Mouse (Mus musculus): ENCODE results near the gene Isx.

Gene Isx

DNA sequence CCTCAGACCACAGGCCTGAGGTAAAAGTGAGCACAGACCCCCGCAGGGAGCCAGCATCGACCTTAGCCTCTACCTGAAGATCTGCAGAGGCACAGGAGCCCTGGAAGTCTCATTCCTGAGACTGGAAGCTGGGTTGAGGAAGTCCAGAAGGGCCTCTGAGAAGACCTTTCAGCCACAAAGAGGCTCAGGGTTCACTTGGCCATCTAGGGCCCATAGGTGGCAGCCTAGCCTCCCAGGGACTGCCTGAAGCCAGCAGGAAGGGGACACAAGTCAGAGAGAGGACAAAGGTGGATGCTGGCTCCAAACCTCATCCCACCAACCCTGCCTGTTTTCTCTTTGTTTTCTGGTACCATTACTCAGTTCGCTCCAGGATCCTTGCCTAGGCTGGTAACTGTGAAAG lies at the start of gene Isx:
Gene Isx, plus strand, starts transcription at position 234 of the 400 bp plus-strand sequence.
- DNase-seq, result no peak

DNA sequence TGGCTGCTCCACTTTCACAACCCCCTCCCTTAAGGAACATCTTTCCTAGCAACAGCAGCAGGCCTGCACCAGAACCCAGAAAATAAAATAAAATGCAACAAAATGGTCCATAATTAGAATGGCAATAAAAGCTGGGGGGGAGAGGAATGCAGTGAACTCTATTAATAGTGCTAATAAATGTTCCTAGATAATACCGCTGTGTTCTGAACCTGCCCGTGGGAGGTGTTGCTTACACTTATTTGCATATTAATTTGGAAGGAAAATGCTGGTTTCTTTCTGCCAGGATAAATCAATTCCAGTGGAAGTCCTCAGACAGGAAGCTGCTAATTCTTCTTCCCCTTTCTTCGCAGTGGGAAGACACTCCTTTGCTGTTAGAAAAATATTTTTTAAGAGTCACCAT lies 45.3 kb upstream of the Isx start:
- DNase-seq, result no peak

GRCm38 (mm10) chr8:74831322-74831721 lies 41.7 kb upstream of the Isx start:
- no peak for DNase-seq

DNA sequence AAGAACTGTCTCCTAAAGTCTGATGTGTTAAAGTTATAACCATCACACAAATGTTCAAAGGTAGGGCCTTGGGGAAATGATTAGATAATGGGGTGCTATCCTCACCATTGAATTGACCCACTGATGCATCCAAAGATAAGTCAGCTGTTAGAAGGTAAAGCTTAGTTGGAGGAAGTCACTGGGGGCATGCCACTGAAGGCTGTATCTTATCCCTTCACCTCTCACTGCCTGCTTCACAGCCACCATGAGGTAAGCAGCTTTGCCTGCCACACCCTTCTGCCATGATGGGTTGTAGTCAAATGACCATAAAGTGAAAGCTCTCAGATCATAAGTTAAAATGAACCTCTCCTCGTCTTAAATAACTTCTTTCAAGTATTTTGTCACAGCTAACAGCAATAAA lies 38.7 kb upstream of the Isx start:
- no peak for DNase-seq

GRCm38 (mm10) chr8:74847376-74848048 lies 25.5 kb upstream of the Isx start:
- no peak for DNase-seq

GRCm38 (mm10) chr8:74848707-74849106 lies 24.3 kb upstream of the Isx start:
- no peak for DNase-seq

GRCm38 (mm10) chr8:74850971-74851370 lies 22.0 kb upstream of the Isx start:
- DNase-seq, result no peak

- DNase-seq, result no peak
These were observed 21.1 kb upstream of the Isx start for GRCm38 (mm10) chr8:74851837-74852236.

GRCm38 (mm10) chr8:74853488-74853887 lies 19.5 kb upstream of the Isx start:
- DNase-seq, result no peak

DNA sequence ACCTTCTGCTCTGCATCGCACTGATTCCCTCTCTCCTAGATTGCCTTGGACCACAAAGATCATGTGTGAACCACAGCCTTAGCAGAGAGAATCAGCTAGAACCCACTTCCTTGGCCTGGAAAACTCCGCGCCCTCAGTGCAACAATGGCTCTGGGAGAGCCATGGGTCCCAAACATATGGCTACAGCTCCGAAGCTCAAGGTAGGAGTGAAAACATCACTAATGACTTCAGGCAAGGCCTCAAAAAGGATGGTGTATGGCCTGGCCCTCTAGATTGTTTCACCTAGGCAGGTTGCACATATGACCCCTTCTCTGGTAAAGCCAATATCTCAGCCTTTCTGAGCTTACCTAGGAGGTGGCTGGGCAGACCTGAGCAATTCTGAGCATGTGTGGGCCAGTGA lies 18.2 kb upstream of the Isx start:
- DNase-seq, result no peak

- DNase-seq, result no peak
These were observed 17.6 kb upstream of the Isx start for GRCm38 (mm10) chr8:74855341-74855740.

DNA sequence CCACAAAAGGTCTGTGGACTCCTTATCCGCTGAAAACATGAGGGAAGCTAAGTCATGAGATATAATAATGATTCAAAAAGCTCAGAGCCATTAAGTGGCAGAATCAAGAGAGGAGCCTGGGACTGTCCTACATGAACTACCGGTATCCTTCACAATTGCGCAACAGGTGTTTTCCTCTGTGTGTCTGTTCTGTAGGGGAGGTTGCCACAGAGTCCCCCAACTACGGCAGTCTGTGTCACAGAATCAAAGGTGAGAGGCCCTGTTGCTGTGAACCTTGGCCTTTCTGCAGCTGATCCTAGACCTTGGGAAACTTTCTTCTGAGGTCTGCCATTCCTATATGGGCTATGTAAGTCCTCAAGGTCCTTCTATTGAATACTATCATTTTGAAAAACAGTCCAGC lies 13.7 kb upstream of the Isx start:
- DNase-seq, result no peak

- DNase-seq, result no peak
These were observed 12.5 kb upstream of the Isx start for GRCm38 (mm10) chr8:74860449-74860848.

- DNase-seq, result no peak
These were observed 10.4 kb upstream of the Isx start for GRCm38 (mm10) chr8:74862598-74862997.

DNA sequence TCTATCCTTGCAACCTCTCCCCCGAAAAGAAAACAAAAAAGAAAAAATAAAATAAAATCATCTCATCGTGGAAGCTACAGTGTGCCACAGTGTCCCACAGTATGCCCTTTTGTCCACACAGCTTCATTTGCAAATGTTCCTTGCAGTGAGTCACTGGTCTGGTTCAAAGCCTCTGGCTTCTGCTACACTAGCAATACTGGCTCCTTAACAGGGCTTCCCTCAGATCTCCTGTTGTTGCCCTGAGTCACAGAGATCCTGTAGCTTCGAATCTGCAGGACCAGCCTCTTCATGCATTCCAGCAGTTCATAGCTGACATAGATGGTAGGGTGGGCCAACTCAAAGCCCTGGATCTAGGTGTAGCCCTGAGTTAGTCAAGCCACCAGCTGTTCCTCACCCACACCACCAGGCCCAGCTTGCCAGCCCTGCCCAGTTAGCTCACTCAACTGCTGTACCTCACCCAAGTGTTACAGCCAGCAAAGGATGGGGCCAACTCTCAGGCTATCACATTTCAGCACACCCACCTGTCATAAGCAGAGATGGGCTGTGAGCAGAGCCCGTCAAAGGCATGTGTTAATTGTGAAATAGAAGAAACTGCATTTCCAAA lies 2.5 kb upstream of the Isx start:
- DNase-seq, result no peak

DNA sequence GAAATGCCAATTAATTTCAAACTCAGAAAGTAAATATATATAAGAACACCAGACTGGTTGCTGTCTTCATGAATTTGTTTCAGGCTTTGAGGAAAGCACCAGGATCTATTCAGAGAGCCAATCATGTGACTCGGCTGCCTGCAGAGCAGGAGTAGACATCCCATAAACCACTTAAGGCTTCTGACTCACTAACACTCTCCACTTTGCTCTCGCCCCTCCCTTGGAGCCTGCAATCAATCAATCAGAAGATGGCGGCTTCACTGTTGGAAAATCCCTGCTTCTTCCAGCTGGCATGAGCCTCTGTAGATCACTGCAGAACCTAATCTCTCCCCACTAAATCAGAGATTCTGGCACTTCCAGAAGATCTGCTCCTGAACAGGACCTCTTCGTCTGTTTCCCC lies 1.3 kb upstream of the Isx start:
- DNase-seq, result no peak

DNA sequence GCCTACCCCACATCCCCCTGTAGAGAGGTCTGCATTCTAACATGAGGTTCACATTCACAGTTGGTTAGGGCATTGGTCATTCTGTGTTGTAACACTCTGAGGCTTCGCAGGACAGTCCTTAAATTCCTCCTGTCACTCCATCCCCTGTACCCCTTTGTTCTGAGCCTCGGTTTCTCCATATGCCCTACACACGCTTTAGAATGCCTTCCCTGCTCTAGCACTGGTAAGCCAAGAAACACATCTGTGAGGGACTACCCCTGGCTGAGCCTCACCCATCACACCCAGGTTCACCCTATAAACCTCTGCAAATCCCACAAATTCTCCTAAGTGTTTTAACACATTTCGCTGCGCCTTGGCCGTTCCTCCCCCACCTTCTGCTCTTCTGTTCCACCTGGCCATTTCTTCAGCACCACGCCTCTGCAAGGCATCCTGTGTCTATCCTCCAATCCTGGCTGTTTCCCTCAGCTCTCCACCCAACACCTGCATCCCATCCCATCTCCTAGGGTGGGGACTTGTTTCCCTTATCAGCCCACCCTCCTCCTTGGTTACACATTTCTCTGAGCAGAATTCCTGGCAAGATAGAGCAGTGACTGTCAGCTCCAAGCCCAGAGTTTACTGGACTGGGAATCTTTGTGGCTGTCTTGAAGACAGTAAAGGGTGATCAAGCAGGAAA lies 686 bp upstream of the Isx start:
- no peak for DNase-seq

GRCm38 (mm10) chr8:74874565-74874964 lies 1.6 kb downstream of the Isx start:
- DNase-seq, result no peak

DNA sequence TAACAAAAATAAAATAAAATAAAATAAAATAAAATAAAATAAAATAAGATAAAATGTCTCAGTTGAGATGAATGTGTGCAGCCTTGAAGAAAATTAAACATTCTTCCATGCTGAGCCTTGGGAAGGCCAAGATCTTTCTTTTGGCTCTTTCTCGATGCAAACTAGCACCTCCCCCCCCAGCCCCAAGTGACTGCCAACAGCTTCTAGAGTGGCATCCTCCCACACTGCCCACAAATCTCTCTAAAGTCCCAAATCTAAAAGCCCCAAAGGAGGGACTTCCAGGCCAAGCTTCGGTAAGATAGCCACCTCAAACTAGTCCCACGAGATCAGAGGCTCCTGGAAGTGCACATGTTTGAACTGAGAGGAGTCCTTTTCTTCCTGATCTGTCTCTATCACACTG lies 5.7 kb downstream of the Isx start:
- no peak for DNase-seq

- DNase-seq, result no peak
These were observed 15.8 kb downstream of the Isx start for GRCm38 (mm10) chr8:74888763-74889162.

- DNase-seq, result no peak
These were observed 18.1 kb downstream of the Isx start for GRCm38 (mm10) chr8:74891030-74891429.

DNA sequence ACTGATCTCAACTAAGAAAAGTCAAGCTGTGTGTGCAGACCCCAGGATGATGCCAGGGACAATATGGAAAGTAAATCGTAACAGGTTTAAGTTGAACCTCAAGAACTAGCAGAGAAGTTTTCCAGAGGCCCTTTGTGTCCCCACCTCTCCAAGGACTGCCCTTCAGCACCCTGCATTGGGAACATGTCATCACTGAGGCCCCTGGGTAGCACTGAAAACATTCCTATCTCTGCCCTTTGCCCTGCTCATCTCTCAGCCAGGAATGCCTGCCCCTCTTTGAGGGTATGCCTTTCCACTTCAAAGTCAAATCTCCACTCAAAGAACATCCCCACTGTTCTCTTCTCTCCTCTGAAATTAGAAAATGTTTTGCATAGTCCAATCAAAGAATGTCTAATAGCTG lies 23.3 kb downstream of the Isx start:
- no peak for DNase-seq

DNA sequence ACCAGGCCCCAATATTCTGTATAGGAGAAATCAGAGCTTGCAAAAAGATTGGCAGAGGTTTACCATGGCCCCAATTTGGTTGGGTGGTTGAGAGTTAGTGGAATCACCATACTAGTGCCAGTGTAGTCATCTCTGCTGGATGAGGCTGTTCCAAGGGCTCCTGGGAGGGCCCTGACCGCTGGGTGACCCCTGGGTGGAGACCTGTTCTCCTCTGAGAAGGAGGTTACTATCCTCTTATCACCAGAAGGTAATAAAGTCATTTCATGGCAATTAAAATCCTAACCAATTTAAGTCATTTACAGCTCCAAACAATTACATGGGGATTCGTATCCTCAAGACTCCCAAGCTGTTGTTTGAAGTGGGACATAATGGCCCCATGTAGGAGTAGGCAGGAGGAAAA lies 24.3 kb downstream of the Isx start:
- DNase-seq, result no peak

- DNase-seq, result no peak
These were observed 26.8 kb downstream of the Isx start for GRCm38 (mm10) chr8:74899796-74900195.

GRCm38 (mm10) chr8:74901765-74902164 lies 28.8 kb downstream of the Isx start:
- no peak for DNase-seq
